Mouse (Mus musculus) myocyte (in vitro differentiated cells): ENCODE data around the gene Gpsm1. TPM values are rescaled to one million over a fixed set of nuclear protein-coding genes. Genes with fewer than 3 reads are reported as not detected.

Experiments
- H3K27me3 ChIP-seq: one replicate; pipeline ENCODE4 v1.6.1; 2011; ENCODE audit not compliant: control insufficient read depth, insufficient read depth, insufficient read length
- H3K36me3 ChIP-seq: one replicate; pipeline ENCODE4 v1.6.1; 2011; ENCODE audit not compliant: control insufficient read depth, insufficient read depth
- H3K4me2 ChIP-seq: one replicate; pipeline ENCODE4 v1.6.1; 2011; ENCODE audit warnings: low read depth, control low read depth
- H3K4me3 ChIP-seq: one replicate; pipeline ENCODE4 v1.5.1; 2011; ENCODE audit warnings: mild to moderate bottlenecking, control low read depth, moderate library complexity
- H3K79me2 ChIP-seq: one replicate; pipeline ENCODE4 v1.6.1; 2011; ENCODE audit not compliant: control insufficient read depth, insufficient read depth
- H3ac ChIP-seq: one replicate; pipeline ENCODE4 v1.6.1; 2011; ENCODE audit not compliant: control insufficient read depth, insufficient read length
- CEBPB ChIP-seq: IDR thresholded peaks from 2 replicates; pipeline ENCODE4 v1.6.1; 2011; ENCODE audit warnings: mild to moderate bottlenecking, moderate library complexity; ENCODE audit not compliant: poor library complexity, insufficient read depth, severe bottlenecking
- E2F4 ChIP-seq: IDR thresholded peaks from one replicate; pipeline ENCODE4 v1.6.1; 2011; ENCODE audit warnings: mild to moderate bottlenecking, control low read depth, moderate library complexity; ENCODE audit not compliant: insufficient read depth
- MAX ChIP-seq: IDR thresholded peaks from one replicate; pipeline ENCODE4 v1.6.1; 2011; ENCODE audit warnings: low read depth, mild to moderate bottlenecking, control low read depth
- MYOD1 ChIP-seq, 3 experiments: IDR thresholded peaks; one replicate each; pipeline ENCODE4 v1.6.1; 2011; ENCODE audit warnings: control low read depth in 2 of 3, low read depth in 2 of 3, mild to moderate bottlenecking in 2 of 3, moderate library complexity in 1 of 3; ENCODE audit not compliant: insufficient read length in 2 of 3, control insufficient read depth in 1 of 3
- MYOG ChIP-seq, 3 experiments: IDR thresholded peaks; one replicate each; pipeline ENCODE4 v1.6.1; 2011; ENCODE audit warnings: control low read depth in 2 of 3, low read depth in 2 of 3, mild to moderate bottlenecking in 2 of 3; ENCODE audit not compliant: insufficient read length in 2 of 3, control insufficient read depth in 1 of 3, insufficient read depth in 1 of 3
- POLR2A ChIP-seq: IDR thresholded peaks from one replicate; pipeline ENCODE4 v1.6.1; 2011; ENCODE audit warnings: low read depth, mild to moderate bottlenecking, control low read depth, moderate library complexity; ENCODE audit not compliant: insufficient read length
- POLR2AphosphoS2 ChIP-seq: IDR thresholded peaks from one replicate; pipeline ENCODE4 v1.6.1; 2011; ENCODE audit warnings: low read depth, control low read depth; ENCODE audit not compliant: insufficient read length
- REST ChIP-seq: IDR thresholded peaks from one replicate; pipeline ENCODE4 v1.6.1; 2011; ENCODE audit warnings: mild to moderate bottlenecking, control low read depth, moderate library complexity; ENCODE audit not compliant: insufficient read depth, insufficient read length
- SRF ChIP-seq: IDR thresholded peaks from one replicate; pipeline ENCODE4 v1.6.1; 2011; ENCODE audit warnings: low read depth; ENCODE audit not compliant: control insufficient read depth, insufficient read length
- TCF12 ChIP-seq: IDR thresholded peaks from one replicate; pipeline ENCODE4 v1.6.1; 2011; ENCODE audit warnings: mild to moderate bottlenecking, control low read depth; ENCODE audit not compliant: poor library complexity, insufficient read depth, severe bottlenecking
- TCF3 ChIP-seq: IDR thresholded peaks from one replicate; pipeline ENCODE4 v1.6.1; 2011; ENCODE audit warnings: low read depth, control low read depth; ENCODE audit not compliant: insufficient read length
- USF1 ChIP-seq: IDR thresholded peaks from one replicate; pipeline ENCODE4 v1.6.1; 2011; ENCODE audit warnings: low read depth, mild to moderate bottlenecking, control low read depth, moderate library complexity
- polyA plus RNA-seq: library from polyadenylated mRNA; unstranded; fragments of >200 nt; fragmentation: generic; extraction: Trizol; gene quantifications from one replicate; pipeline ENCODE4 v1.2.1, GENCODE M21; 2012; ENCODE audit warnings: missing spikeins

Gpsm1 gene
- polyA plus RNA-seq, 1 experiment: 11.7 TPM

- no peaks in the 10 kb centered on the region for H3K36me3 ChIP-seq
- no peak overlapping the region for H3ac ChIP-seq
- no peaks in the 10 kb centered on the region for H3K79me2 ChIP-seq
- no peaks in the 10 kb centered on the region for H3K27me3 ChIP-seq
- TF ChIP-seq E2F4: no peak
- no peak for TF ChIP-seq TCF12
- TF ChIP-seq MYOD1 (IDR thresholded peaks at IDR 0.05; ENCODE audit: control insufficient read depth in 1 of 3, insufficient read length in 2 of 3, low read depth in 2 of 3): no peak
- TF ChIP-seq MAX: no peak
- TF ChIP-seq TCF3: no peak
- no peak overlapping the region for H3K4me3 ChIP-seq
- H3K4me2 ChIP-seq: no peak overlapping the region
Observed at GRCm38 (mm10) chr2:26306702-26307101, 8.6 kb upstream of the Gpsm1 start.

- Histone ChIP-seq H3K4me2 (peak overlapping the region; percentile 64), H3K27me3 (no peaks in the 10 kb centered on the region), H3K79me2 (no peaks in the 10 kb centered on the region), H3K36me3 (no peaks in the 10 kb centered on the region), H3K4me3 (no peak overlapping the region), H3ac (no peak overlapping the region)
- no peak for TF ChIP-seq TCF3
- no peak for TF ChIP-seq USF1
- TF ChIP-seq E2F4: no peak
- TF ChIP-seq CEBPB: no peak
- TF ChIP-seq POLR2A: no peak
Observed at GRCm38 (mm10) chr2:26309739-26310138, 5.6 kb upstream of the Gpsm1 start.

GRCm38 (mm10) chr2:26311936-26312335, 3.4 kb upstream of the Gpsm1 start:
- Histone ChIP-seq H3K36me3 (no peaks in the 10 kb centered on the region), H3K4me2 (no peak overlapping the region), H3K4me3 (no peak overlapping the region), H3K27me3 (no peaks in the 10 kb centered on the region), H3ac (no peak overlapping the region), H3K79me2 (no peaks in the 10 kb centered on the region)
- TF ChIP-seq POLR2AphosphoS2: no peak
- no peak for TF ChIP-seq REST
- TF ChIP-seq MAX: no peak
- no peak for TF ChIP-seq E2F4
- TF ChIP-seq USF1: no peak
- no peak for TF ChIP-seq POLR2A
- no peak for TF ChIP-seq CEBPB
- TF ChIP-seq MYOG (IDR thresholded peaks at IDR 0.05; ENCODE audit: control insufficient read depth in 1 of 3, insufficient read depth in 1 of 3, insufficient read length in 2 of 3, low read depth in 2 of 3): no peak
- TF ChIP-seq TCF12: no peak
- TF ChIP-seq SRF: no peak
- TF ChIP-seq MYOD1 (IDR thresholded peaks at IDR 0.05; ENCODE audit: control insufficient read depth in 1 of 3, insufficient read length in 2 of 3, low read depth in 2 of 3): no peak
- TF ChIP-seq TCF3: no peak

DNA sequence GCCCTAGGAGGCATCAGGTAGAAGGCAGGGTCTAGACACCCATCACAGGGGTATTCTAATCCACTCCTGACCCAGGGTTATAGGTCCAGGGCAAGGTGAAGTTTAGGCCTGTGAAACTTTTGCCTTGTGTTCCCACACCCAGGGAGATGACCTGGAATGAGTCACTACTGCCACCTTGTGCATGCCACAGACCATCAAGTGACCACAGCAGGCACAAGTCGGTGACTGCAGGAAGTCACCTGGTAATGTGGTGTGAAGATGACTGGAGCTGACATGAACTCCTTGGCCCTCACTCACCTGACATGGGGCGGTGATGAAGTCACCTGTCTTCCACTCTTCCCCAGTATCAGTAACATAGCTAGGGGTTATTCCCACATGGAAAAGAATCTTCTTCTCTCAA, 2.5 kb upstream of the Gpsm1 start:
- no peak for TF ChIP-seq POLR2AphosphoS2
- no peak for TF ChIP-seq TCF12
- no peak for TF ChIP-seq MYOD1 (IDR thresholded peaks at IDR 0.05; ENCODE audit: control insufficient read depth in 1 of 3, insufficient read length in 2 of 3, low read depth in 2 of 3)
- no peak for TF ChIP-seq MAX
- no peak for TF ChIP-seq POLR2A
- no peak for TF ChIP-seq SRF
- TF ChIP-seq USF1: no peak
- no peak for TF ChIP-seq TCF3
- no peak for TF ChIP-seq MYOG (IDR thresholded peaks at IDR 0.05; ENCODE audit: control insufficient read depth in 1 of 3, insufficient read depth in 1 of 3, insufficient read length in 2 of 3, low read depth in 2 of 3)
- TF ChIP-seq E2F4: no peak
- no peak for TF ChIP-seq CEBPB
- H3K4me2 ChIP-seq: no peak overlapping the region
- no peaks in the 10 kb centered on the region for H3K27me3 ChIP-seq
- no peaks in the 10 kb centered on the region for H3K36me3 ChIP-seq
- peaks cover 2% of the 10 kb centered on the region for H3K79me2 ChIP-seq
- no peak overlapping the region for H3ac ChIP-seq
- H3K4me3 ChIP-seq: no peak overlapping the region

- H3K36me3 ChIP-seq: no peaks in the 10 kb centered on the region
- no peak overlapping the region for H3ac ChIP-seq
- no peak overlapping the region for H3K4me3 ChIP-seq
- H3K79me2 ChIP-seq: peaks cover 8% of the 10 kb centered on the region
- TF ChIP-seq E2F4 (no peak), MAX (no peak), POLR2A (no peak), REST (no peak), CEBPB (no peak), MYOD1 (IDR thresholded peaks at IDR 0.05; ENCODE audit: control insufficient read depth in 1 of 3, insufficient read length in 2 of 3, low read depth in 2 of 3) (no peak), POLR2AphosphoS2 (no peak), SRF (no peak), MYOG (IDR thresholded peaks at IDR 0.05; ENCODE audit: control insufficient read depth in 1 of 3, insufficient read depth in 1 of 3, insufficient read length in 2 of 3, low read depth in 2 of 3) (no peak), USF1 (no peak), TCF3 (no peak), TCF12 (no peak)
- H3K4me2 ChIP-seq: no peak overlapping the region
- H3K27me3 ChIP-seq: no peaks in the 10 kb centered on the region
Observed at GRCm38 (mm10) chr2:26313394-26313793, 1.9 kb upstream of the Gpsm1 start.
